ENCODE assay signal across 10 mouse cellular contexts in the genomic region with DNA sequence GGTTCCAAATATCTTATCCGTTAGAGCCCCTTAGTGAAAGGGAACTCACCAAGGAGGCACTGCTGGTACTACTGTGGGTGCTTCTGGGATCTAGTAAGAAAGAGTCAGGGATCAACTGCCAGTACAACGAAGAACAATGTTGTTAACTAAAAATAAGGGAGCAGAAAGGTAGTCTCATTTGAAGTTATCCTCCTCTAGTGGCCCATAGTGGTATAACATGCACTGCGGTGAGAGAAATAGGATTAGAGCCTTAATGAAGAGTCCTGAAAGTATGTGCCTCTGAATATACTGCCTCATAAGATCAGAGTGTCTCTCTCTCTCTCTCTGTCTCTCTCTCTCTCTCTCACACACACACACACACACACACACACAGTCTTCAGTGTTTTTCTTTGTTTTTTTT. TPM values are rescaled to one million over a fixed set of nuclear protein-coding genes. Genes with fewer than 3 reads are reported as not detected.
DNase-seq lines count a peak whose midpoint lies in the region; ATAC-seq and TF ChIP-seq lines count a peak whose summit lies in the region.
"Had no signal": no experiment of that assay in that cellular context is flagged by ENCODE, and none has a peak within 500 bp of the region (broad histone marks: within the 10 kb centered on the region; RNA-seq: fewer than 3 reads in every experiment).

No protein-coding gene starts in this region.

- peak; percentile 60 for TF ChIP-seq CTCF in left cerebral cortex, adult 2 months (IDR thresholded peaks at IDR 0.05)

- no peak overlapping the region for H3K4me3 ChIP-seq in left cerebral cortex, adult 2 months

- DNase-seq in cerebellum, postnatal 14 days = peak; percentile 54 to 58
- DNase-seq in cerebellum, adult 8-10 months = no peak
- DNase-seq in left cerebral cortex, adult 2 months (ENCODE audit: extremely low spot score in 1 of 2, low spot score in 2 of 2) = no peak
- no peak for DNase-seq in left cerebral cortex, adult 18-20 months (ENCODE audit: low spot score in 2 of 2)
- peak; percentile 35 for DNase-seq in CD4-positive helper T cell, adult 2 months (ENCODE audit: low read depth, low spot score)
- peak; percentile 44 for DNase-seq in forelimb bud, embryonic 11.5 days (ENCODE audit: low read depth, low spot score)
- no peak for DNase-seq in urinary bladder, postnatal 36 days (ENCODE audit: low spot score in 2 of 2)
- DNase-seq: adrenal gland, postnatal 36 days; heart, postnatal 36 days had no signal

- no peak overlapping the region for H3K27ac ChIP-seq in left cerebral cortex, adult 2 months

- ATAC-seq in activated CD4-positive, CD25-positive, alpha-beta regulatory T cell, adult 4 months = no peak

- intact Hi-C loops in left cerebral cortex, adult 2 months (cut with DNase I) = no loop called here

RNA-seq across cellular contexts. Expression of a gene that starts 3.6 kb away (rescaled TPM):
- 1 to 10 TPM; 4.8 to 5.0 TPM for total RNA-seq in left cerebral cortex, adult 2 months (2021)
- total RNA-seq in left cerebral cortex, adult 18-20 months (2021) = 1 to 10 TPM; 5.8 to 7.0 TPM
- polyA plus RNA-seq in activated CD4-positive, CD25-positive, alpha-beta regulatory T cell, adult 4 months (2017; shearing (Covaris generic)) = 1 to 10 TPM; 5.7 to 5.8 TPM

RNA-seq across cellular contexts. Expression of a gene that starts 25.6 kb away (rescaled TPM):
- 10 to 100 TPM; 24.4 to 25.7 TPM for total RNA-seq in left cerebral cortex, adult 2 months (2021)
- 10 to 100 TPM; 22.7 to 24.9 TPM for total RNA-seq in left cerebral cortex, adult 18-20 months (2021)
- polyA plus RNA-seq in activated CD4-positive, CD25-positive, alpha-beta regulatory T cell, adult 4 months (2017; shearing (Covaris generic)) = 10 to 100 TPM; 34.5 to 43.4 TPM

RNA-seq across cellular contexts. Expression of a gene that starts 45.0 kb away (rescaled TPM):
- total RNA-seq in left cerebral cortex, adult 2 months (2021) = 1 to 10 TPM; 1.0 to 1.1 TPM
- total RNA-seq in left cerebral cortex, adult 18-20 months (2021) = 1 to 10 TPM in 1 of 2 experiments, under 1 TPM in 1; 0.44 to 1.1 TPM
- 10 to 100 TPM; 39.1 to 40.4 TPM for polyA plus RNA-seq in activated CD4-positive, CD25-positive, alpha-beta regulatory T cell, adult 4 months (2017; shearing (Covaris generic))

Comparison
In these comparisons a context has a peak if more than half of its experiments do, and no peak if none do; other contexts are left out.
1. DNase-seq: peak in cerebellum, postnatal 14 days (2 of 2), CD4-positive helper T cell, adult 2 months (single experiment) and forelimb bud, embryonic 11.5 days (single experiment); none in cerebellum, adult 8-10 months (single experiment), left cerebral cortex, adult 2 months (0 of 2), left cerebral cortex, adult 18-20 months (0 of 2) and urinary bladder, postnatal 36 days (0 of 2).